Mouse (Mus musculus): Measurements from ENCODE around the gene Tinf2. TPM values are rescaled to one million over a fixed set of nuclear protein-coding genes. Genes with fewer than 3 reads are reported as not detected.

Tinf2 gene
- polyA plus RNA-seq, 1 experiment from 2014 or later = 57.1 TPM

DNA sequence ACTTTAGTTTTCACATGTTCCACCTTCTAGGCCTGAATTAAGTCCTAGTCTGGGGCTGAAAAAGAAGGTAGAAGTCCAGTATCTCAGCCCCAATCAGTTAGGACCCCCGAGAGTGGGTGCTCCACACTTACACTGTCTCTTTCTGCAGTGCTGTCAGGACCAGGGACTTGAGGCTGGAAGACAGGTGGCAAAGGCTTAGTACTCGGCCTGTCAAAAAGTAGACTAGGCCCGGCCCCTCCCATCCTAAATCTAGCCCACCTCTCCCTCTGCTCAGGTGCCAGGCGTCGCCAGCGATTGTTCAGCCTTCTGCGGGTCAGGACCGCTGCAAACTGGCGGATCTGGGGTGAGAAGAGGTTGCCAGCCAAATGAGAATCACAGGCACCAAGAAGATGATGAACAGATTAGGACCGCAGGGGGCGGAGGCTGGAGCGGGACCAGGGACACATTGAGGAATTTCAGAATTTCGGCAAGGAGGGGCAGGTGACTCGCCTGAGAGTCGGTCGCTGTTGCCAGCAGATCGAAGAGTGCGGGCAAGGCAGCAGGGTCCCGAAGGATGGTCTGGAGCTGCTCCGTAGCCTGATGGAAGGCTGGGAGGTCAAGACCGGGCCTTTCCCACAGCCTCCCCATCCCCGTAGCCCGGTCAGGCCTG is 46.6 kb downstream of the Tinf2 start:
- H3K9me3 ChIP-seq = no peaks in the 10 kb centered on the region
- peaks cover 85% of the 10 kb centered on the region for H3K36me3 ChIP-seq
- peak overlapping the region; percentile 81 for H3K4me2 ChIP-seq
- ATAC-seq (ENCODE audit: insufficient number of reproducible peaks, insufficient read depth, low FRiP score, low TSS enrichment, low read depth) = peak; percentile 80
- peak overlapping the region; percentile 73 for H3K27ac ChIP-seq
- peak overlapping the region; percentile 72 for H3K9ac ChIP-seq (replicated peaks)
- WGBS = 4% methylated on average over 23 of the region's 23 CpGs
- no peaks in the 10 kb centered on the region for H3K27me3 ChIP-seq
- H3K4me3 ChIP-seq (replicated peaks) = peak overlapping the region; percentile 67
- peaks cover 16% of the 10 kb centered on the region for H3K4me1 ChIP-seq (replicated peaks)

DNA sequence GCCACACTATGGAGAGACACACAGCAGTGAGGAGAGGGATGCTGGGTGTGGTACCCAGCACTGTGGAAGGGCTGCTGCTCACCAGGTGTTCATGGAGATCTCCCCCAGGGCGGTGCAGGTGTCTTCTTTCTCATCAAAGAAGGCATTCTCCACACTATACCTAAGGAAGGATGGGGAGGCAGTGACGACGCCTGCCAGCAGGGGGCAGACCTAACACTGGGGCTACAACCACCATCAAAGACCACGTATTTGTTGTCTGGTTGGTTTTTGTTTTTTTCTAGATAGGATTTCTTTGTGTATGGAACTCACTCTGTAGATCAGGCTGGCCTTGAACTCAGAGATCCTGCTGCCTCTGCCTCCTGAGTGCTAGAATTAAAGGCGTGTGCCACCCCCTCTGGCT is 52.3 kb downstream of the Tinf2 start:
- Histone ChIP-seq H3K4me2 (no peak overlapping the region), H3K4me3 (replicated peaks) (no peak overlapping the region), H3K9me3 (no peaks in the 10 kb centered on the region), H3K27ac (no peak overlapping the region), H3K9ac (replicated peaks) (no peak overlapping the region), H3K36me3 (peaks cover 100% of the 10 kb centered on the region), H3K27me3 (no peaks in the 10 kb centered on the region), H3K4me1 (replicated peaks) (0 out of 2 replicates have a peak, but pooled peaks cover 3% of the 10 kb centered on the region)
- WGBS = 55% methylated on average over 5 of the region's 5 CpGs
- ATAC-seq (ENCODE audit: insufficient number of reproducible peaks, insufficient read depth, low FRiP score, low TSS enrichment, low read depth) = no peak

DNA sequence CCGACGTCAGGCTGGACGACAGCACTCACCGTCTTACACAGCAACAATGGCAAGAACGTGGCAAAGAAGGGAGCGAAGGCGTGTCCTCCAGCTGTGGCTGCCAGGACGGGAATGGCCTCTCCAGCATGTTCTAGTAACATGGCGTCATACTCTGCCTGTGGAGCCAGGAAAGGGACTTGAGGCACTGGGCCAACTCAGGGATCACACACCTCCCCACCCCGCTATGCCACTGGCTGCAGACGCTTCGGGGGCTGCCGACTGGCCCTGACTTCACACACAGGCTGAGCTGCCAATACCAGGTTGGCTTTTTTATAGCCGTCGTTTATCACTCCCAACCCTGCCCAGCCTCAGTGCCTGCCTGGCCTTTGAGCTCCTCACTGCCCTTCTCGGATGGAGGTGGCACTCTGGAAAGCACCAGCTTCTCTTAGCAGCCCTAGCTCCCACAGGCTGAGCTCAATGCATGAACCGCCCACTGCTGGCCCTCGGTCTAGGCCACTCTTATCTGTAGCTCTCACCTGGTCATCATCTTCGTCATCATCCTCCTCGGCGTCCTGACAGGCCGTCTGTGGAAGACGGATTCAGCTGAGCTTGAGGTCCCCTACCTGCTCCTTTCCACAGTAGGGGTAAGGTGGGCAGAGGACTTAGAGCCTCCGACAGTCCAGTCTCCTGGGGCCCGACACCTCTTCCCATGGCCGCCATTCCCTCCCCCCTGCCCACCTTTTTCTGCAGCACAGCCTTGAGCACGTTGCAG is 53.4 kb downstream of the Tinf2 start:
- no peak overlapping the region for H3K27ac ChIP-seq
- H3K27me3 ChIP-seq = no peaks in the 10 kb centered on the region
- ATAC-seq (ENCODE audit: insufficient number of reproducible peaks, insufficient read depth, low FRiP score, low TSS enrichment, low read depth) = no peak
- peaks cover 98% of the 10 kb centered on the region for H3K36me3 ChIP-seq
- no peak overlapping the region for H3K9ac ChIP-seq (replicated peaks)
- H3K4me3 ChIP-seq (replicated peaks) = no peak overlapping the region
- WGBS = 79% methylated on average over 27 of the region's 27 CpGs
- no peaks in the 10 kb centered on the region for H3K9me3 ChIP-seq
- H3K4me1 ChIP-seq (replicated peaks) = no peaks in the 10 kb centered on the region
- no peak overlapping the region for H3K4me2 ChIP-seq

Other genes starting within 250 kb of the Tinf2 start
- gene Dhrs4, start 203.1 kb downstream of the Tinf2 start, polyA plus RNA-seq (2016; fragmentation: Nextera tagmentation; extraction: Ambion mirVana) = 83.2 and 86.9 TPM in 2 replicates
- gene Carmil3, start 191.2 kb downstream of the Tinf2 start, polyA plus RNA-seq (2016; fragmentation: Nextera tagmentation; extraction: Ambion mirVana) = 3.7 and 5.1 TPM in 2 replicates
- gene Cpne6, start 171.4 kb downstream of the Tinf2 start, polyA plus RNA-seq (2016; fragmentation: Nextera tagmentation; extraction: Ambion mirVana) = 0.32 and 0.35 TPM in 2 replicates
- gene Nrl, start 156.8 kb downstream of the Tinf2 start, polyA plus RNA-seq (2016; fragmentation: Nextera tagmentation; extraction: Ambion mirVana) = not detected in 2 replicates
- gene Pck2, start 141.6 kb downstream of the Tinf2 start, polyA plus RNA-seq (2016; fragmentation: Nextera tagmentation; extraction: Ambion mirVana) = 33.2 and 35.4 TPM in 2 replicates
- 65.5 and 69.7 TPM in 2 replicates for gene Dcaf11, start 121.8 kb downstream of the Tinf2 start, polyA plus RNA-seq (2016; fragmentation: Nextera tagmentation; extraction: Ambion mirVana)
- gene A730061H03Rik, start 121.4 kb downstream of the Tinf2 start, polyA plus RNA-seq (2016; fragmentation: Nextera tagmentation; extraction: Ambion mirVana) = 1.1 TPM in 1 of 2 replicates, not detected in the other
- 16.0 and 16.1 TPM in 2 replicates for gene Fitm1, start 106.2 kb downstream of the Tinf2 start, polyA plus RNA-seq (2016; fragmentation: Nextera tagmentation; extraction: Ambion mirVana)
- gene Psme1, start 103.7 kb downstream of the Tinf2 start, polyA plus RNA-seq (2016; fragmentation: Nextera tagmentation; extraction: Ambion mirVana) = 142 and 151 TPM in 2 replicates
- gene Emc9, start 96.5 kb downstream of the Tinf2 start, polyA plus RNA-seq (2016; fragmentation: Nextera tagmentation; extraction: Ambion mirVana) = 3.7 and 4.0 TPM in 2 replicates
- 210 and 260 TPM in 2 replicates for gene Psme2, start 90.7 kb downstream of the Tinf2 start, polyA plus RNA-seq (2016; fragmentation: Nextera tagmentation; extraction: Ambion mirVana)
- 19.9 and 22.4 TPM in 2 replicates for gene Rnf31, start 90.1 kb downstream of the Tinf2 start, polyA plus RNA-seq (2016; fragmentation: Nextera tagmentation; extraction: Ambion mirVana)
- gene Irf9, start 78.2 kb downstream of the Tinf2 start, polyA plus RNA-seq (2016; fragmentation: Nextera tagmentation; extraction: Ambion mirVana) = 9.2 and 9.6 TPM in 2 replicates
- 10.0 and 12.2 TPM in 2 replicates for gene Rec8, start 63.8 kb downstream of the Tinf2 start, polyA plus RNA-seq (2016; fragmentation: Nextera tagmentation; extraction: Ambion mirVana)
- 78.9 and 100 TPM in 2 replicates for gene Ipo4, start 45.9 kb downstream of the Tinf2 start, polyA plus RNA-seq (2016; fragmentation: Nextera tagmentation; extraction: Ambion mirVana)
- 2.7 and 3.1 TPM in 2 replicates for gene Gm49378, start 43.9 kb downstream of the Tinf2 start, polyA plus RNA-seq (2016; fragmentation: Nextera tagmentation; extraction: Ambion mirVana)
- 96.1 and 96.7 TPM in 2 replicates for gene Tm9sf1, start 38.0 kb downstream of the Tinf2 start, polyA plus RNA-seq (2016; fragmentation: Nextera tagmentation; extraction: Ambion mirVana)
- 0.70 and 1.0 TPM in 2 replicates for gene Tssk4, start 31.6 kb downstream of the Tinf2 start, polyA plus RNA-seq (2016; fragmentation: Nextera tagmentation; extraction: Ambion mirVana)
- gene Mdp1, start 21.3 kb downstream of the Tinf2 start, polyA plus RNA-seq (2016; fragmentation: Nextera tagmentation; extraction: Ambion mirVana) = 63.0 and 68.8 TPM in 2 replicates
- gene Gmpr2, start 9.9 kb downstream of the Tinf2 start, polyA plus RNA-seq (2016; fragmentation: Nextera tagmentation; extraction: Ambion mirVana) = 67.6 and 74.2 TPM in 2 replicates
- gene Nedd8, start 9.7 kb downstream of the Tinf2 start, polyA plus RNA-seq (2016; fragmentation: Nextera tagmentation; extraction: Ambion mirVana) = 594 and 653 TPM in 2 replicates
- gene Tgm1, start 32.1 kb upstream of the Tinf2 start, polyA plus RNA-seq (2016; fragmentation: Nextera tagmentation; extraction: Ambion mirVana) = 2.0 and 2.7 TPM in 2 replicates
- 27.3 and 29.0 TPM in 2 replicates for gene Rabggta, start 40.4 kb upstream of the Tinf2 start, polyA plus RNA-seq (2016; fragmentation: Nextera tagmentation; extraction: Ambion mirVana)
- 72.5 and 82.6 TPM in 2 replicates for gene Dhrs1, start 63.9 kb upstream of the Tinf2 start, polyA plus RNA-seq (2016; fragmentation: Nextera tagmentation; extraction: Ambion mirVana)
- gene Nop9, start 63.9 kb upstream of the Tinf2 start, polyA plus RNA-seq (2016; fragmentation: Nextera tagmentation; extraction: Ambion mirVana) = 52.0 and 53.0 TPM in 2 replicates
- gene Cideb, start 76.6 kb upstream of the Tinf2 start, polyA plus RNA-seq (2016; fragmentation: Nextera tagmentation; extraction: Ambion mirVana) = 0.60 TPM in 1 of 2 replicates, not detected in the other
- 0.58 and 0.73 TPM in 2 replicates for gene Ltb4r2, start 79.6 kb upstream of the Tinf2 start, polyA plus RNA-seq (2016; fragmentation: Nextera tagmentation; extraction: Ambion mirVana)
- 0.26 and 0.68 TPM in 2 replicates for gene Ltb4r1, start 84.1 kb upstream of the Tinf2 start, polyA plus RNA-seq (2016; fragmentation: Nextera tagmentation; extraction: Ambion mirVana)
- 17.7 and 19.9 TPM in 2 replicates for gene Adcy4, start 102.3 kb upstream of the Tinf2 start, polyA plus RNA-seq (2016; fragmentation: Nextera tagmentation; extraction: Ambion mirVana)
- 25.2 and 36.4 TPM in 2 replicates for gene Ripk3, start 107.0 kb upstream of the Tinf2 start, polyA plus RNA-seq (2016; fragmentation: Nextera tagmentation; extraction: Ambion mirVana)
- 147 and 151 TPM in 2 replicates for gene Nfatc4, start 141.3 kb upstream of the Tinf2 start, polyA plus RNA-seq (2016; fragmentation: Nextera tagmentation; extraction: Ambion mirVana)
- gene Nynrin, start 172.2 kb upstream of the Tinf2 start, polyA plus RNA-seq (2016; fragmentation: Nextera tagmentation; extraction: Ambion mirVana) = 38.9 and 46.0 TPM in 2 replicates
- gene Cbln3, start 202.6 kb upstream of the Tinf2 start, polyA plus RNA-seq (2016; fragmentation: Nextera tagmentation; extraction: Ambion mirVana) = 0.20 and 0.21 TPM in 2 replicates
- 36.9 and 38.8 TPM in 2 replicates for gene Khnyn, start 203.1 kb upstream of the Tinf2 start, polyA plus RNA-seq (2016; fragmentation: Nextera tagmentation; extraction: Ambion mirVana)
- gene Sdr39u1, start 218.5 kb upstream of the Tinf2 start, polyA plus RNA-seq (2016; fragmentation: Nextera tagmentation; extraction: Ambion mirVana) = 81.7 and 86.3 TPM in 2 replicates

Measured in limb, embryonic 12.5 days (tissue).